Mouse (Mus musculus) testis, postnatal 14 days (tissue): Measurements from ENCODE around the gene Gm45261.
A peak's percentile ranks its signal among the peaks of the same experiment; 100 is the strongest.

Source experiments
- DNase-seq: peaks from one replicate; pipeline ENCODE4 v3.0.0; 2021; ENCODE audit warnings: low spot score

The Gm45261 gene

GRCm38 (mm10) chr1:80410229-80410973 lies 50.8 kb downstream of the Gm45261 start:
- DNase-seq: no peak

GRCm38 (mm10) chr1:80409467-80410105 lies 51.7 kb downstream of the Gm45261 start:
- DNase-seq: no peak

- DNase-seq: peak; percentile 24
Measured at GRCm38 (mm10) chr1:80408586-80408985, 52.7 kb downstream of the Gm45261 start.

GRCm38 (mm10) chr1:80404196-80404595 lies 57.1 kb downstream of the Gm45261 start:
- DNase-seq: no peak

- no peak for DNase-seq
Measured at GRCm38 (mm10) chr1:80403366-80403893, 57.8 kb downstream of the Gm45261 start.

GRCm38 (mm10) chr1:80401961-80402360 lies 59.3 kb downstream of the Gm45261 start:
- DNase-seq: no peak
